Mouse (Mus musculus) gastrocnemius, postnatal 10 days (tissue): Measurements from ENCODE around the gene Clip1. TPM values are rescaled to one million over a fixed set of nuclear protein-coding genes. Genes with fewer than 3 reads are reported as not detected.

Experiments
- DNase-seq: peaks from one replicate; pipeline ENCODE4 v3.0.0; 2021; ENCODE audit warnings: mixed read lengths
- total RNA-seq, 2 experiments: library from RNA; stranded (reverse); gene quantifications; 2 replicates each; pipeline ENCODE4 v1.2.3; 2021

Gene Clip1
- total RNA-seq, 2 experiments from 2014 or later, result 91.2 to 111 TPM

DNA sequence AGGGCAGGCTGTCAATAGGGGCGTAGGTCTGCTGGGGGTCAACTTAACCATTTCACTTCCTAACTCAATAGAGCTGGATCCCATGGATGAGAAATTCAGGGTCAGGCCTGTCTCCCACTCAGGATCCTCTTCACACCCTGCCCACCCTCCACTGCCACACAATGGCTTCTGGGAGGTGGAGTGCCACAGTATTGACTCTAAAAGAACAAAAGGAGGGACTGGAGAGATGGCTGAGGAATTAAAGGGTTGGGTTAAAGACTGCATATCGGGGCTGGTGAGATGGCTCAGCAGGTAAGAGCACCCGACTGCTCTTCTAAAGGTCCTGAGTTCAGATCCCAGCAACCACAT, 13.0 kb downstream of the Clip1 start:
- DNase-seq, result no peak

GRCm38 (mm10) chr5:123670800-123671472, 13.5 kb downstream of the Clip1 start:
- DNase-seq, result peak; percentile 29

- DNase-seq, result no peak
These were observed 14.2 kb downstream of the Clip1 start for GRCm38 (mm10) chr5:123669991-123670799.

DNA sequence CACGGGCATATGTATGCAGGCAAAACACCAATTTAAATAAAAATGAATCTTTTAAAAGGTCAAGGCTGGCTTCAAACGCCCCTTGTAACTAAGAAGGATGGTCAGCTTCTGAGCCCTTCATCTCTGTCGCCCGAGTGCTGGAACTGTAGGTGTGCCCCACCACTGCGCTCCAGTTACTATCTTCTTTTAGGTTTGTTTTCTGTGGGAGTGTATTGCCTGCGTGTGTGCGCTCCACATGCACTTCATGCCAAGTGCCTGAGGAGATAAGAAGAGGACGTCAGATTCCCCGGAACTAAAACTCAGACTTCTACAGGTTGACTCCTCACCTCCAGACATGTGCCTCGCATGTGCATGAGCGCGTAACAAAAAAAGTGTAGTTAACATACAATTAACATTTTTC, 16.5 kb downstream of the Clip1 start:
- no peak for DNase-seq

- no peak for DNase-seq
These were observed 18.5 kb downstream of the Clip1 start for GRCm38 (mm10) chr5:123665956-123666355.

DNA sequence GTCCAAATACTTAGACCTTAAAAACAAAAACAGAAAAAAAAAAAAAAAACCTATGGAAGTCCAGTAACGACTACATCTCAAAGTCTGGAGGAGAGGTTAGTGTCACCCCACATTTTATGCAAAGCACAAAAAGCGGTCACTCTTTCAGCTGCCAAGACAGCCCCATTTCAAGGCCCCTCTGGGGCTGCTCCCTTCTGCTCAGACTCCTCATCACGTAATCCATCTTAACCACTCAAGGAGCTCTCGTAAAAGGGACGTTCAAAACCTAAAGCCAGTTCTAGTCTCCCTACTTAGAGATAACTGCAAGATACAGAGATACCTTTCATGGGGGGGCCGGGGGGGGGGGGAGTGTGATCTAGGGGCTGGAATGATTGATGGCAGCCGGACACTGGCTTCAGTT, 20.1 kb downstream of the Clip1 start:
- no peak for DNase-seq

DNA sequence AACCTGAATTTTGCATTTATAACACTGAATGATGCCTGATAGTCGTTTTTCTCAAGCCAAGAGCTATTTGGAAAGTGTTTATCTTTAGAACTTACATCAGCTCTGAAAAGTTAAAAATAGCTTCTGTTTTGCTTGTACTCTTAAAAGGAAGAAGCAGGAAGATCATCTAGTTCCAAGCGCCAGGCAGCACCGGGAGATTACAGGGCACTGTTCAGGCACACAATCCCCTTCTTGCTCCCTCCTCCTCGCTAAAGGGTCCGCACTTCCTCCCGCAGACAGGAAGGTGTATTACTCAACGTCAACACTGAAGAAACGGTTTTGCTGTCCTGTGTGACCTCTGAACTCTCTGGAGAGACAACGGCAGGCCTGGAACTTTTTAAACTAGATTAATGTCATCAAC, 22.4 kb downstream of the Clip1 start:
- DNase-seq, result no peak

- no peak for DNase-seq
These were observed 22.8 kb downstream of the Clip1 start for GRCm38 (mm10) chr5:123661602-123662001.

DNA sequence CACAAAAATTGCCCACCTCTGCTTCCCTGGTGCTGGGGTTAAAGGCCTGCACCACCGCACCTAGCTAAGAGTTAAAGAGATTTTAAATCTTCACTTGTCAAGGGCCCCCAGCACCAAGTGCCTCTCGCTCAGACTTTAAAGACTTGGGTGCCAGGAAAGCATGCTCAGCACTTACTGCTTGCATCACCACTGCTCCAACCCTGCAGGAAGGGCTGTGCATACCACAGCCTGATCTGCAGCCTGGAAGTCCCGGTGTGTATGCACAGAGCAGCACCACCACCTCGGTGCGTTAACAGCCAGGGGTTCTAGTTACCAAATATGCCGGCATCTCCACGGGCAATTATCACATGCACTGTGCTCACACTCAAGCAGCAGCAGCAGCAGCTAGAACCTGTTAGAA, 26.8 kb downstream of the Clip1 start:
- no peak for DNase-seq

GRCm38 (mm10) chr5:123654937-123655336, 29.5 kb downstream of the Clip1 start:
- DNase-seq, result no peak

DNA sequence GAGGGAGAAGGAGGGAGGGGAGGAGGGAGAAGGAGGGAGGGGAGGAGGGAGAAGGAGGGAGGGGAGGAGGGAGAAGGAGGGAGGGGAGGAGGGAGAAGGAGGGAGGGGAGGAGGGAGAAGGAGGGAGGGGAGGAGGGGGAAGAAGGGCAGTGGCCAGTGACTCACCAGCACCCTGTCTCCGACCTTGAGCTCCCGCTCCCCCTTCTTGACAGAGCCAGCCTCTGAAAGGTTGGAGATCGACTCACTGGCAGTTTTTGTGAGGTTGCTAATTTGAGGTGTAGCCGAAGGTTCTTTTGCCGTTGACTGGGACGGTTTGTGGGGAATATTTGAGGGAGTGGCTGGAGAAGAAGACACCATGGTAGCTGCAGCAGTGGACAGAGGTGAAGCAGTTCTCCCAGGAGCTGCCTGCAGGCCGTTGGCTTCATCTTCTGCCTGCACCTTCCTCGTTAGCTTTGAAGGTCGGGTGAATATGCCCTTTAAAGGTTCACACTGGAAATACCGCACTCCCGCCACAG, 31.1 kb downstream of the Clip1 start:
- no peak for DNase-seq

GRCm38 (mm10) chr5:123650825-123651224, 33.6 kb downstream of the Clip1 start:
- DNase-seq, result no peak

GRCm38 (mm10) chr5:123642401-123642800, 42.0 kb downstream of the Clip1 start:
- DNase-seq, result no peak

- no peak for DNase-seq
These were observed 43.0 kb downstream of the Clip1 start for GRCm38 (mm10) chr5:123641259-123641900.

GRCm38 (mm10) chr5:123640181-123640580, 44.2 kb downstream of the Clip1 start:
- no peak for DNase-seq

GRCm38 (mm10) chr5:123631210-123631609, 53.2 kb downstream of the Clip1 start:
- DNase-seq, result no peak

DNA sequence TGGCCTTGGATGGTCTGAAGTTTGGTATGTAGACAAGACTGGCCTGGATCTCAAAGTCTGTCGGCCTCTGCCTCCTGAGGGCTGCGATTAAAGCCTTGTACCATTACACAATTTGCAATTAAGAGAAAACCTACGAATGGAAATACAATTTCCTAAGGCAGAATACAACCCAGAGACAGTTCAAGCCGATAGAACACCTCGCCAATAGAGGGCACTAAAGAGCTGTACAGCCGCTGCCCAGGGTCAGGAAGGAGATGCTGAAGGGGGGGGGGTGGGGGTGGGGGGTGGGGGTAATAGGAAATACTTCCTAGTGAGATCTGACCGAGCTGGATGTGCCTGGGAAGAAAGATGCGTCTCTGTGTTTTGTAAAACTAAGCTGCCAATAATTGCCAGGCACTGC, 57.8 kb downstream of the Clip1 start:
- peak; percentile 65 for DNase-seq

- no peak for DNase-seq
These were observed 62.0 kb downstream of the Clip1 start for GRCm38 (mm10) chr5:123622421-123622820.

GRCm38 (mm10) chr5:123618558-123618957, 65.9 kb downstream of the Clip1 start:
- no peak for DNase-seq

- no peak for DNase-seq
These were observed 70.2 kb downstream of the Clip1 start for GRCm38 (mm10) chr5:123614246-123614645.

GRCm38 (mm10) chr5:123609843-123610242, 74.6 kb downstream of the Clip1 start:
- DNase-seq, result peak; percentile 69

- no peak for DNase-seq
These were observed 75.0 kb downstream of the Clip1 start for GRCm38 (mm10) chr5:123609416-123609815.

DNA sequence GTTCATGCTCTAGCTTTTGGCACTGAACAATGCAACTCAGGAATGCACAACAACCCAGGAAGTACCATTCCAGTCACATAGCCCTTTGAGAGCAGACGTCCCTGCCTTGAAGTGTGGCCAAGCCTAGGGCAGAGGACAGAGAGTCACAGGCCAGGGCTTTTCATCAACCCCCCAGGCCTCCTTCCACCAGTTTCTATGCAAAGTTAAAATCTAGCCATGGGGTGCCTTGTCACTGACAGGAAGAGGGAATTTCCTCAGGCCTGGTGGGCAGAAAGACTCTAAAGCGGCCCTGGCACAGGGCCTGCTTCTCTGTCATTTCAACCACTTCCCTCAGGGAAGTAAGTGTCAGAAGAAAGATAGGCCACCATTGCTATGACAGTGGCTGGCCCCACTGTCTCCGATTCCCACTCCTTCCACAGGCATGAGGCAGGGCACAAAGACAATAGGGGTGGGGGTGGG, 77.2 kb downstream of the Clip1 start:
- DNase-seq, result no peak
